Mouse (Mus musculus) liver, embryonic 11.5 days (tissue): ENCODE results near the gene Sdk1. TPM values are rescaled to one million over a fixed set of nuclear protein-coding genes. Genes with fewer than 3 reads are reported as not detected.

Experiments used
- ATAC-seq: fragments of 200-750 bp; cut with Nextera tagmentation; replicated peaks from 2 replicates; pipeline ENCODE4 v1.8.0; 2017; ENCODE audit warnings: moderate number of reproducible peaks, mild to moderate bottlenecking, moderate TSS enrichment, moderate library complexity; ENCODE audit not compliant: low FRiP score
- DNase-seq: peaks from one replicate; pipeline ENCODE4 v3.0.0-alpha.2; 2017; ENCODE audit warnings: low spot score
- H3K27ac ChIP-seq: fragments of 300-500 bp; sonication (generic); 2 replicates; pipeline ENCODE4 v1.5.1; 2014; ENCODE audit warnings: mild to moderate bottlenecking, low read depth, low read length, control low read depth
- H3K27me3 ChIP-seq: fragments of 300-500 bp; sonication (generic); replicated peaks from 2 replicates; pipeline ENCODE4 v1.6.1; 2014; ENCODE audit warnings: low read length, mixed read lengths; ENCODE audit not compliant: control insufficient read depth, insufficient read depth
- H3K36me3 ChIP-seq: fragments of 300-500 bp; sonication (generic); 2 replicates; pipeline ENCODE4 v1.6.1; 2014; ENCODE audit warnings: mild to moderate bottlenecking, low read length, moderate library complexity, mixed read lengths; ENCODE audit not compliant: control insufficient read depth, insufficient read depth
- H3K4me1 ChIP-seq: fragments of 300-500 bp; sonication (generic); replicated peaks from 2 replicates; pipeline ENCODE4 v1.6.1; 2014; ENCODE audit warnings: low read length, mixed read lengths; ENCODE audit not compliant: control insufficient read depth, insufficient read depth
- H3K4me2 ChIP-seq: fragments of 300-500 bp; sonication (generic); 2 replicates; pipeline ENCODE4 v1.6.1; 2014; ENCODE audit warnings: mild to moderate bottlenecking, control low read depth, moderate library complexity
- H3K4me3 ChIP-seq: fragments of 300-500 bp; sonication (generic); 2 replicates; pipeline ENCODE4 v1.5.1; 2014; ENCODE audit warnings: low read depth, low read length, control low read depth
- H3K9ac ChIP-seq: fragments of 300-500 bp; sonication (generic); 2 replicates; pipeline ENCODE4 v1.6.1; 2014; ENCODE audit warnings: low read depth, low read length, control low read depth
- H3K9me3 ChIP-seq: fragments of 300-500 bp; sonication (generic); 2 replicates; pipeline ENCODE4 v1.6.1; 2016; ENCODE audit warnings: low read length, inconsistent platforms, mixed read lengths; ENCODE audit not compliant: control insufficient read depth
- WGBS: fragments of 180-500 bp; shearing (Covaris S2); extraction: QIAGEN DNeasy Blood & Tissue Kit; methylation state at CpG from one replicate; pipeline ENCODE4 v1.1.7; 2014; 5-methylcytosine and 5-hydroxymethylcytosine counted together
- polyA plus RNA-seq: library from polyadenylated mRNA; unstranded; fragments of >200 nt; fragmentation: Nextera tagmentation; extraction: Ambion mirVana; gene quantifications from 2 replicates; pipeline ENCODE4 v1.2.1, GENCODE M21; 2014

Sdk1 gene
- polyA plus RNA-seq, 1 experiment from 2014 or later = 0.53 TPM

DNA sequence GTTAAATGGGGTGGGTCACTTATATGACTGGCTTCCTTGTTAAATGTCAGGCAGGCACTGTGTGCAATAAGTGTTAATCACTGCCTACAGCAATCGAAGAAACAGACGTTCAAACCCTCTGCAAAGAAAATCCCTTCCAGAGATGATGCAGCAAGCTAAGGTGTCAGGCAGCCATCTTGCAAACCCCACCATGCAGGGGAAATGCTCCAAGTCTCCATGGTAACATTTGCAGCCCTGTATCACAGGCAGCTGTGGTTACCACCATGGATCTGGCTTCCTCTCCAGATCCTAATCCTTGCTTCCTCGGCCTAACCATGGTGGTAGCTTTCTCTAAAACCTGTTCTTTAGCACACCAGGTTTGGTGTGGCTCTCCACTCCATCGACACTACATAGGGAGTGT lies 507.5 kb downstream of the Sdk1 start:
- no peak overlapping the region for H3K27ac ChIP-seq
- no peak for DNase-seq
- H3K4me3 ChIP-seq = no peak overlapping the region
- H3K4me2 ChIP-seq = no peak overlapping the region
- H3K4me1 ChIP-seq = no peaks in the 10 kb centered on the region
- WGBS = 74% methylated on average over 4 of the region's 4 CpGs
- no peaks in the 10 kb centered on the region for H3K27me3 ChIP-seq
- ATAC-seq = no peak
- H3K36me3 ChIP-seq = no peaks in the 10 kb centered on the region
- H3K9ac ChIP-seq = no peak overlapping the region
- no peaks in the 10 kb centered on the region for H3K9me3 ChIP-seq

- no peaks in the 10 kb centered on the region for H3K9me3 ChIP-seq
- 26% methylated on average over 7 of the region's 7 CpGs for WGBS
- no peaks in the 10 kb centered on the region for H3K4me1 ChIP-seq
- H3K27ac ChIP-seq = no peak overlapping the region
- ATAC-seq (no peak), DNase-seq (no peak)
- H3K27me3 ChIP-seq = no peaks in the 10 kb centered on the region
- H3K4me3 ChIP-seq = no peak overlapping the region
- no peak overlapping the region for H3K4me2 ChIP-seq
- no peak overlapping the region for H3K9ac ChIP-seq
- no peaks in the 10 kb centered on the region for H3K36me3 ChIP-seq
Observed at GRCm38 (mm10) chr5:141754278-141754677, 513.0 kb downstream of the Sdk1 start.

DNA sequence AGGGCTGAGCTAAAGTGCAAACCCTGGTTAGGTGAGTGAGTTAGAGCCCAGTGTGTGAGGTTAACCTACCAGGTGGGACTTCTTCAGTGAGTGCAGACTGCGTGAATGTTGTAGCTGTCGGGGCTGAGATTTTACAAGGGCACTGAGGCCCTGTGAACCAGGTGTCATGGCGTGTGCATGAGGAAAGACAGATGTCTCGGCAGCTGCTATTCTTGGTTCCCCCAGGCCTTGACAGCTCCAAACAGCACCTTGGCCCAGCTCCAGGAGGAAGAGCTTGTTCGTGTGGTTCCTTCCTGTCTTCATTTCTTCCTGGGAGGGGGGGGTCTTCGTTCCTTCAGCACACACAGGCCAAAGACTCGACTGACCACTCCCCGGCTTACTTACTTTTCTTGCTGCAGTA lies 517.6 kb downstream of the Sdk1 start:
- Histone ChIP-seq H3K4me2 (no peak overlapping the region), H3K36me3 (no peaks in the 10 kb centered on the region), H3K9ac (no peak overlapping the region), H3K4me3 (no peak overlapping the region), H3K9me3 (no peaks in the 10 kb centered on the region), H3K27ac (no peak overlapping the region), H3K27me3 (no peaks in the 10 kb centered on the region), H3K4me1 (no peaks in the 10 kb centered on the region)
- no peak for ATAC-seq
- no peak for DNase-seq
- WGBS = 47% methylated on average over 8 of the region's 8 CpGs

DNA sequence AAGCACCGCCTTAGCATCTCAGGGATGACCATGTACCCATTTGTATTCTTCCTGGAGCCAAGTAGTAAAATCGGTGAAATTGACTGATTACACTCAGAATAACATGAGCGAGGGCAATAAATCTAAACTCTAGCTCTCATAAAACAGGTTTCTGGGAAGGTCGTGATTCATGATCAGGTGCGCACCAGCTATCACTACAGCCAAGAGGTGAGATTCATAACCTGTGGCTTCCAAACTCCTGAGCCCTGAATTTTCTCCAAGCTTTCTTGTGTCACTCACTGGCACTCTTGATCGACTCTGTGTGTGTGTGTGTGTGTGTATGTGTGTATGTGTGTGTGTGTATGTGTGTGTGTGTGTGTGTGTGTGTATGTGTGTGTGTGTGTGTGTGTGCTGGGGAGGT lies 522.8 kb downstream of the Sdk1 start:
- H3K27me3 ChIP-seq = no peaks in the 10 kb centered on the region
- H3K9me3 ChIP-seq = no peaks in the 10 kb centered on the region
- H3K4me2 ChIP-seq = no peak overlapping the region
- no peak overlapping the region for H3K9ac ChIP-seq
- 87% methylated on average over 6 of the region's 6 CpGs for WGBS
- no peaks in the 10 kb centered on the region for H3K4me1 ChIP-seq
- no peak overlapping the region for H3K4me3 ChIP-seq
- no peak overlapping the region for H3K27ac ChIP-seq
- DNase-seq (no peak), ATAC-seq (no peak)
- H3K36me3 ChIP-seq = no peaks in the 10 kb centered on the region

DNA sequence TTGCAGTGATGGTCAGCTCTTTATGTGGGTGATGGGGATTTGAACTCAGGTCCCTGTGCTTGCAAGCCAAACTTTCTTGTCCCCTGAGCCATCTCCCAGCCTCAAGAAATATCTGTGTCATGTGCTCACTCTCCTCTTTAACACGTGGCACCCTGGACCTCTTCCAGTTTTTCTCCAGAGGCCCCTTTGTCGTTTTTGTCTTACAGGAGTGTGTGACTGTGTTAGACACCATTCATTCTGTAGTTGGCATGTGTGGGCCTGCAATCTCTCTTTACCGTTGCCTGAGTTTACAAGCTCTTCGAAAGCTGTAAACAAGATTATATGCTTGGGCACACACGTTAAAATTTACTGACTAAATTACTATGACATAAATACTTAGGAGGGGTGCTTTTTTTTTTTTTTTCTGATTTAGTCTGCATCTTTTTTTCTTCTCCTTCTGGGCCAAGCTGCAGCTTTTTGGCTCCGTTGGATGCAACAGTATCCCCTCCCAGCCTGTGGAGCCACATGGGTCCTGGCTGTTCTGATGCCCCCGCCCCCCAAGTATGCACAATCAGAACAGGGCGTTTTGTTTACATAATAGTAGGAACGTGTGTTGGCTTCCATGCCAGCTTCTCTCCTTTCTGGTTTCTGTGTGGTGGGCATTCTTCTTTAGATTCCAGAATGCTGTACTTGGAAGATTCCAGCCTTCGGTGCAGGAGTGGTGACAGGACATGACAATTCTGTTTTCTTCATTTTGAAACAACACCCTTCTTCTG lies 527.6 kb downstream of the Sdk1 start:
- no peaks in the 10 kb centered on the region for H3K4me1 ChIP-seq
- WGBS = 68% methylated on average over 10 of the region's 10 CpGs
- no peak for DNase-seq
- H3K36me3 ChIP-seq = no peaks in the 10 kb centered on the region
- no peak for ATAC-seq
- no peaks in the 10 kb centered on the region for H3K27me3 ChIP-seq
- no peak overlapping the region for H3K9ac ChIP-seq
- no peak overlapping the region for H3K4me3 ChIP-seq
- H3K27ac ChIP-seq = no peak overlapping the region
- H3K4me2 ChIP-seq = no peak overlapping the region
- no peaks in the 10 kb centered on the region for H3K9me3 ChIP-seq

- Histone ChIP-seq H3K4me1 (no peaks in the 10 kb centered on the region), H3K9me3 (no peaks in the 10 kb centered on the region; the same call in 1 of the 2 replicates), H3K36me3 (no peaks in the 10 kb centered on the region), H3K9ac (no peak overlapping the region), H3K27me3 (no peaks in the 10 kb centered on the region), H3K27ac (no peak overlapping the region), H3K4me3 (no peak overlapping the region), H3K4me2 (no peak overlapping the region)
- 87% methylated on average over 3 of the region's 3 CpGs for WGBS
- ATAC-seq = no peak
- no peak for DNase-seq
Observed at GRCm38 (mm10) chr5:141771516-141771915, 530.2 kb downstream of the Sdk1 start.

DNA sequence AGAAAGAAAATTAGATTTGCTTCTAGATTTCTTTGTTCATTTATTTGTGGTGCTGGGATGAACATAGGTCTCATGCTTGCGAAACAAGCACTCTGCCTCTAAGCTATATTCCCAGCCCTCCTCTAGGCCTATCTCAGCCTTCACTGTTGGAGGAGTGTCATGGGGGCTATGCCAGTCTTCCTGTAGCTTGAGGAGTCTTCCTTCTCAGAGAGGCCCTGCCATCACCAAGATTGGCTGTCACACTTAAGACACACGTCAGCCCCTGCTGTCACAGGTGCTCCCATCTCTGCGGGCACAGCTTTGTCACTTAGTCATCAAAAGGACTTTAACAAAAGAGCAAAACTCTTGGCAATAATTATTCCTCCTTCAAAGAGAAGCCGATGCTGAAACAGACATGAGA lies 536.9 kb downstream of the Sdk1 start:
- Histone ChIP-seq H3K27ac (no peak overlapping the region), H3K27me3 (no peaks in the 10 kb centered on the region), H3K4me2 (no peak overlapping the region), H3K9me3 (no peaks in the 10 kb centered on the region; the same call in 1 of the 2 replicates), H3K9ac (no peak overlapping the region), H3K4me1 (no peaks in the 10 kb centered on the region), H3K36me3 (no peaks in the 10 kb centered on the region), H3K4me3 (no peak overlapping the region)
- no peak for ATAC-seq
- no peak for DNase-seq
- 81% methylated on average over 4 of the region's 4 CpGs for WGBS

- WGBS = 61% methylated on average over 2 of the region's 2 CpGs
- Histone ChIP-seq H3K27ac (no peak overlapping the region), H3K9ac (no peak overlapping the region), H3K4me1 (no peaks in the 10 kb centered on the region), H3K36me3 (no peaks in the 10 kb centered on the region), H3K4me3 (no peak overlapping the region), H3K4me2 (no peak overlapping the region), H3K9me3 (no peaks in the 10 kb centered on the region), H3K27me3 (no peaks in the 10 kb centered on the region)
- no peak for DNase-seq
- no peak for ATAC-seq
Observed at GRCm38 (mm10) chr5:141781142-141781541, 539.9 kb downstream of the Sdk1 start.

- no peak overlapping the region for H3K4me3 ChIP-seq
- H3K9ac ChIP-seq = no peak overlapping the region
- no peaks in the 10 kb centered on the region for H3K36me3 ChIP-seq
- H3K9me3 ChIP-seq = no peaks in the 10 kb centered on the region
- no peak for DNase-seq
- no peaks in the 10 kb centered on the region for H3K27me3 ChIP-seq
- H3K4me1 ChIP-seq = no peaks in the 10 kb centered on the region
- H3K27ac ChIP-seq = no peak overlapping the region
- ATAC-seq = no peak
- 89% methylated on average over 5 of the region's 5 CpGs for WGBS
- H3K4me2 ChIP-seq = no peak overlapping the region
Observed at GRCm38 (mm10) chr5:141782330-141782729, 541.0 kb downstream of the Sdk1 start.
